Mouse (Mus musculus): ENCODE measurements around the gene Prr5l.

The Prr5l gene

DNA sequence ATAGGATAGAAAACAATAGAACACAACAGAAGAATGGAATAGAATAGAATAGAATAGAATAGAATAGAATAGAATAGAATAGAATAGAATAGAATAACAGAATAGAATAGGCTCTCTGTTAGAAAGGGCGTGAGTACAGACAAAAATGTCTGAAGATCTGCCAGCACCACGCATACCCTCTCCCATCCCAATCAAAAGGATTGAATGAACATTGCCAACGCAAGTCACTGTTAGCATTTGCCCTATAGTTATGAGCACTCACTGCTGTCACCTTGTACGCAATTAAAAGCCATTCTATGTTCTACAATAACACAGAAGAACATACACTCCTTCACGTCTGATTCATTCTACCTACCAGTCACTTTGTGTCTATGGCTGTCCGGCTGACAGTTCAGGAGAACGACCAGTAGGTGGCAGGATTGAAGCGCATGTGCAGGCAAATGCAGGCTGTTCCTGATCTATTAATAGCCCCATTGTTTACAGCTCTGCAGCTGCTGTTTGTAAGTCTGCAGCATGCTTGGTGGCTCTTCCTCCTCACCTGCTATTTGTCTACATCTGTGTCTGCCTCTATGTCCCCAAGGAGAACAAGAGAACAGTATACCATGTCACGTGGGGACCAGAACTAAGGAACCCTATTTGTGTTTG lies 217.6 kb downstream of the Prr5l start:
- DNase-seq (ENCODE audit: low read depth, low spot score), result peak; percentile 85
